Mouse (Mus musculus) small intestine, adult 2 months (tissue): Measurements from ENCODE around the gene Il15ra.

Source experiments
- CTCF ChIP-seq: fragments of 200-500 bp; IDR thresholded peaks from 2 replicates; pipeline ENCODE4 v1.5.1; 2012; ENCODE audit warnings: low read depth, mild to moderate bottlenecking, control low read depth, inconsistent platforms, low read length, moderate library complexity, mixed read lengths; ENCODE audit not compliant: insufficient replicate concordance, insufficient read length; ENCODE audit errors: extremely low read depth
- POLR2A ChIP-seq: fragments of 200-500 bp; IDR thresholded peaks from 2 replicates; pipeline ENCODE4 v1.6.1; 2012; ENCODE audit warnings: low read depth, mild to moderate bottlenecking, control low read depth, inconsistent platforms, low read length, moderate library complexity

DNA sequence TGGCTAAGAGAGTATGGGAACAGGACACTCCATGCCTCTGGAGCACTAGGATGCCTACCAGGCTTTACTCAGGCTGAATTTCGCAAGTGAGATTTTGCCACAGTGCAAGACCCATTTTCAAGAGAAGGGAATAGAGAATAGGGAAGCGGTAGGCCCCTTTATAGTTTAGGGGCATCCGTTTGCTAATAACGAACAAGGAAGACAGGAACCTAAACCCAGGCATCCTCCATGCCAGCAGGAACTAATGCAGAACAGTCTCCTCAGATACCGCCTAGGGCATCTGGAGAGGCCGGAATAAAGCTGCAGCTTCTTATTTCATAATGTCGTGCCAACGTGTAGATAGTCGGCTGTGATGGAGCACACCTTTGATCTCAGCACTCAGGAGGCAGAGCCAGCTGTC is 17.5 kb downstream of the Il15ra start:
- TF ChIP-seq CTCF (no peak), POLR2A (no peak)
